19 mouse cellular contexts compared by ENCODE assay signal in the genomic region with DNA sequence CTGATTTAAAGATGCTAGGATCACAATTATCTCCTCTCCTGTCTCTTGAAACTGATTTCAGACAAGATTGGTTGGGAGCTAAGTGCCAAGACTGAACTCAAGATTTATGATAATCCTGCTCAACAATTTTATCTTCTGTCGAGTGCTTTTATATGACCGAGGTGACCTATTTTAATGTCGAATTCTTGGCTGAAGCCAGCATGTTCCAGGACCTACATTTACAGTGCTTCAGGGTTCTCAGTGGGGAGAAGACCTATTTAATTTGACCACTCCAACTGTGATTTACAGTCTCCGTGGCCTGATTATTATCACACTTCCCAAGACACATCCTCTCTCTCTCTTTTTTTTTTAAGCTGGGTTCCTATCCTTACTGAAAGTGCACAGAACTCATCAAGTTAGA.
A peak's percentile ranks its signal among the peaks of the same experiment; 100 is the strongest.
DNase-seq lines count a peak whose midpoint lies in the region; ATAC-seq and TF ChIP-seq lines count a peak whose summit lies in the region.
"Had no signal": no experiment of that assay in that cellular context is flagged by ENCODE, and none has a peak within 500 bp of the region (broad histone marks: within the 10 kb centered on the region; RNA-seq: fewer than 3 reads in every experiment).

No protein-coding gene starts in this region.

- no peak overlapping the region for H3K4me2 ChIP-seq in kidney, postnatal 0 days (ENCODE audit: low read length)
- H3K4me2 ChIP-seq in forebrain, embryonic 13.5 days: no peak overlapping the region
- H3K4me2 ChIP-seq: embryonic facial prominence, embryonic 13.5 days; embryonic facial prominence, embryonic 15.5 days; forebrain, embryonic 12.5 days; forebrain, embryonic 15.5 days had no signal

- no peak overlapping the region for H3K4me3 ChIP-seq in kidney, postnatal 0 days (replicated peaks; ENCODE audit: low read depth, low read length)
- no peak overlapping the region for H3K4me3 ChIP-seq in forebrain, embryonic 13.5 days
- H3K4me3 ChIP-seq: embryonic facial prominence, embryonic 13.5 days; embryonic facial prominence, embryonic 15.5 days; erythroblast, embryonic 14.5 days; forebrain, embryonic 10.5 days; forebrain, embryonic 12.5 days; forebrain, embryonic 15.5 days had no signal

- H3K9me3 ChIP-seq in kidney, postnatal 0 days (replicated peaks; ENCODE audit: low read length): no peaks in the 10 kb centered on the region
- no peaks in the 10 kb centered on the region for H3K9me3 ChIP-seq in forebrain, embryonic 13.5 days (replicated peaks)
- H3K9me3 ChIP-seq: embryonic facial prominence, embryonic 13.5 days; embryonic facial prominence, embryonic 15.5 days; forebrain, embryonic 10.5 days; forebrain, embryonic 12.5 days; forebrain, embryonic 15.5 days had no signal

- no peaks in the 10 kb centered on the region for H3K4me1 ChIP-seq in kidney, postnatal 0 days (replicated peaks; ENCODE audit: insufficient read depth, low read length)
- no peaks in the 10 kb centered on the region for H3K4me1 ChIP-seq in forebrain, embryonic 13.5 days
- H3K4me1 ChIP-seq: embryonic facial prominence, embryonic 13.5 days; embryonic facial prominence, embryonic 15.5 days; forebrain, embryonic 10.5 days; forebrain, embryonic 12.5 days; forebrain, embryonic 15.5 days had no signal

- no peak overlapping the region for H3K9ac ChIP-seq in kidney, postnatal 0 days (ENCODE audit: low read depth, low read length)
- no peak overlapping the region for H3K9ac ChIP-seq in forebrain, embryonic 13.5 days
- H3K9ac ChIP-seq: embryonic facial prominence, embryonic 13.5 days; embryonic facial prominence, embryonic 15.5 days; forebrain, embryonic 12.5 days; forebrain, embryonic 15.5 days; forebrain, postnatal 0 days had no signal

- DNase-seq in cerebellum, adult 11-12 months: peak; percentile 30
- no peak for DNase-seq in cerebellum, postnatal 10 days
- peak; percentile 11 for DNase-seq in kidney, postnatal 0 days (ENCODE audit: low spot score)
- no peak for DNase-seq in kidney, adult 9 months
- DNase-seq in brain, adult 2 months (ENCODE audit: low read depth, low spot score): peak; percentile 68
- DNase-seq in cerebellum, adult 9-10 months: peak; percentile 73
- no peak for DNase-seq in adrenal gland, postnatal 10 days
- DNase-seq: adrenal gland, adult 2 months; adrenal gland, postnatal 14 days; adrenal gland, postnatal 36 days; embryo, embryonic 11 days; forebrain, postnatal 0 days had no signal

- no peaks in the 10 kb centered on the region for H3K36me3 ChIP-seq in kidney, postnatal 0 days (ENCODE audit: insufficient read depth, low read length)
- H3K36me3 ChIP-seq in forebrain, embryonic 13.5 days (ENCODE audit: poor library complexity, severe bottlenecking): no peaks in the 10 kb centered on the region
- H3K36me3 ChIP-seq: embryonic facial prominence, embryonic 13.5 days; embryonic facial prominence, embryonic 15.5 days; forebrain, embryonic 10.5 days; forebrain, embryonic 12.5 days; forebrain, embryonic 15.5 days had no signal

- no peaks in the 10 kb centered on the region for H3K27me3 ChIP-seq in kidney, postnatal 0 days (ENCODE audit: insufficient read depth, low read length)
- H3K27me3 ChIP-seq in forebrain, embryonic 13.5 days: no peaks in the 10 kb centered on the region
- H3K27me3 ChIP-seq: embryonic facial prominence, embryonic 13.5 days; embryonic facial prominence, embryonic 15.5 days; forebrain, embryonic 12.5 days; forebrain, embryonic 15.5 days had no signal

- TF ChIP-seq CTCF in kidney, postnatal 0 days (IDR thresholded peaks at IDR 0.05; ENCODE audit: low read depth): no peak

- 60% methylated on average over 4 of the region's 4 CpGs for WGBS in kidney, postnatal 0 days
- WGBS in forebrain, embryonic 13.5 days: 94% methylated on average over 4 of the region's 4 CpGs

- no peak overlapping the region for H3K27ac ChIP-seq in kidney, postnatal 0 days
- H3K27ac ChIP-seq in forebrain, embryonic 13.5 days: no peak overlapping the region
- H3K27ac ChIP-seq: embryonic facial prominence, embryonic 13.5 days; embryonic facial prominence, embryonic 15.5 days; forebrain, embryonic 10.5 days; forebrain, embryonic 12.5 days; forebrain, embryonic 15.5 days had no signal

- no peak for ATAC-seq in kidney, postnatal 0 days (replicated peaks; ENCODE audit: low FRiP score, low read depth)
- no peak for ATAC-seq in forebrain, embryonic 13.5 days
- ATAC-seq: forebrain, embryonic 15.5 days; forebrain, postnatal 0 days had no signal

Comparison
In these comparisons a context has a peak if more than half of its experiments do, and no peak if none do; other contexts are left out.
1. DNase-seq: peak in cerebellum, adult 11-12 months (single experiment), kidney, postnatal 0 days (single experiment), brain, adult 2 months (single experiment) and cerebellum, adult 9-10 months (single experiment); none in cerebellum, postnatal 10 days (0 of 2), kidney, adult 9 months (single experiment) and adrenal gland, postnatal 10 days (single experiment).